Mouse (Mus musculus): ENCODE measurements around the gene Aldh3b3. TPM values are rescaled to one million over a fixed set of nuclear protein-coding genes. Genes with fewer than 3 reads are reported as not detected.

Aldh3b3 gene
- total RNA-seq (2023): 0.15 TPM in 1 of 4 replicates, not detected in the others

GRCm38 (mm10) chr19:3958470-3958869, at the start of gene Aldh3b3:
TSS of gene Aldh3b3 (plus strand) at chr19:3958645.

GRCm38 (mm10) chr19:3912337-3913204, 45.9 kb upstream of the Aldh3b3 start, which contains the start of gene Ndufs8:
TSS of gene Ndufs8 (minus strand) at chr19:3912774.

GRCm38 (mm10) chr19:3929211-3929941, 29.1 kb upstream of the Aldh3b3 start, which contains the start of gene Aldh3b1:
TSS of gene Aldh3b1 (minus strand) at chr19:3929808.

GRCm38 (mm10) chr19:3935032-3935895, 23.2 kb upstream of the Aldh3b3 start, which contains the start of gene Unc93b1:
TSS of gene Unc93b1 (plus strand) at chr19:3935186.

GRCm38 (mm10) chr19:3972229-3972628, 13.8 kb downstream of the Aldh3b3 start, which contains the start of gene Aldh3b2:
TSS of gene Aldh3b2 (plus strand) at chr19:3972328.

GRCm38 (mm10) chr19:3986334-3986733, 27.9 kb downstream of the Aldh3b3 start, which contains the start of gene Acy3:
TSS of gene Acy3 (plus strand) at chr19:3986570.

GRCm38 (mm10) chr19:3992416-3992815, 34.0 kb downstream of the Aldh3b3 start, which contains the start of gene Tbx10:
TSS of gene Tbx10 (plus strand) at chr19:3992752.

GRCm38 (mm10) chr19:4000119-4000900, 41.9 kb downstream of the Aldh3b3 start, which contains the start of the genes Nudt8 and Gm49405:
TSS of gene Nudt8 (plus strand) at chr19:4000580.
TSS of gene Gm49405 (plus strand) at chr19:4000626.

GRCm38 (mm10) chr19:4003112-4003511, 44.7 kb downstream of the Aldh3b3 start, which contains the start of gene Doc2g:
TSS of gene Doc2g (plus strand) at chr19:4003313.

GRCm38 (mm10) chr19:4012432-4013022, 54.1 kb downstream of the Aldh3b3 start, which contains the start of gene Ndufv1:
TSS of gene Ndufv1 (minus strand) at chr19:4012806.

Other genes starting within 250 kb of the Aldh3b3 start
- gene Kmt5b, start 191.2 kb upstream of the Aldh3b3 start, total RNA-seq (2023): 119 to 126 TPM (median 122 TPM) in 4 replicates
- 65.0 to 81.7 TPM (median 68.1 TPM) in 4 replicates for gene Chka, start 106.9 kb upstream of the Aldh3b3 start, total RNA-seq (2023)
- 141 to 154 TPM (median 146 TPM) in 4 replicates for gene Tcirg1, start 51.5 kb upstream of the Aldh3b3 start, total RNA-seq (2023)
- gene Ndufs8, start 45.9 kb upstream of the Aldh3b3 start, total RNA-seq (2023): 73.8 to 87.1 TPM (median 81.3 TPM) in 4 replicates
- 7.6 to 9.4 TPM (median 8.4 TPM) in 4 replicates for gene Aldh3b1, start 28.8 kb upstream of the Aldh3b3 start, total RNA-seq (2023)
- gene Unc93b1, start 23.5 kb upstream of the Aldh3b3 start, total RNA-seq (2023): 533 to 593 TPM (median 563 TPM) in 4 replicates
- 0.26 to 0.36 TPM in 2 of 4 replicates, not detected in the others for gene Aldh3b2, start 13.7 kb downstream of the Aldh3b3 start, total RNA-seq (2023)
- not detected in 4 replicates for gene Acy3, start 27.9 kb downstream of the Aldh3b3 start, total RNA-seq (2023)
- gene Tbx10, start 34.1 kb downstream of the Aldh3b3 start, total RNA-seq (2023): not detected in 4 replicates
- gene Nudt8, start 41.9 kb downstream of the Aldh3b3 start, total RNA-seq (2023): 16.1 to 21.0 TPM (median 19.8 TPM) in 4 replicates
- 3.1 to 6.8 TPM (median 4.0 TPM) in 4 replicates for gene Gm49405, start 42.0 kb downstream of the Aldh3b3 start, total RNA-seq (2023)
- 7.1 to 12.1 TPM (median 10.4 TPM) in 4 replicates for gene Doc2g, start 44.7 kb downstream of the Aldh3b3 start, total RNA-seq (2023)
- gene Ndufv1, start 54.2 kb downstream of the Aldh3b3 start, total RNA-seq (2023): 73.3 to 94.8 TPM (median 89.7 TPM) in 4 replicates
- gene Gstp1, start 79.3 kb downstream of the Aldh3b3 start, total RNA-seq (2023): 137 to 169 TPM (median 145 TPM) in 4 replicates
- 8.8 to 22.4 TPM (median 15.9 TPM) in 4 replicates for gene Gstp2, start 87.4 kb downstream of the Aldh3b3 start, total RNA-seq (2023)
- not detected in 4 replicates for gene Gstp3, start 100.9 kb downstream of the Aldh3b3 start, total RNA-seq (2023)
- gene Cabp2, start 122.9 kb downstream of the Aldh3b3 start, total RNA-seq (2023): not detected in 4 replicates
- 119 to 136 TPM (median 129 TPM) in 4 replicates for gene Cdk2ap2, start 138.5 kb downstream of the Aldh3b3 start, total RNA-seq (2023)
- 195 to 200 TPM (median 198 TPM) in 4 replicates for gene Pitpnm1, start 141.4 kb downstream of the Aldh3b3 start, total RNA-seq (2023)
- gene Aip, start 167.2 kb downstream of the Aldh3b3 start, total RNA-seq (2023): 95.2 to 103 TPM (median 98.9 TPM) in 4 replicates
- gene Gpr152, start 181.1 kb downstream of the Aldh3b3 start, total RNA-seq (2023): 0.14 to 0.31 TPM (median 0.27 TPM) in 3 of 4 replicates, not detected in the other
- 0.88 to 1.4 TPM (median 1.2 TPM) in 4 replicates for gene Cabp4, start 185.4 kb downstream of the Aldh3b3 start, total RNA-seq (2023)
- gene Coro1b, start 190.0 kb downstream of the Aldh3b3 start, total RNA-seq (2023): 129 to 166 TPM (median 137 TPM) in 4 replicates
- 341 to 368 TPM (median 348 TPM) in 4 replicates for gene Ptprcap, start 195.0 kb downstream of the Aldh3b3 start, total RNA-seq (2023)
- gene Rps6kb2, start 204.7 kb downstream of the Aldh3b3 start, total RNA-seq (2023): 50.3 to 55.6 TPM (median 50.9 TPM) in 4 replicates
- gene Carns1, start 216.8 kb downstream of the Aldh3b3 start, total RNA-seq (2023): 93.0 to 107 TPM (median 97.9 TPM) in 4 replicates
- gene Tbc1d10c, start 232.6 kb downstream of the Aldh3b3 start, total RNA-seq (2023): 255 to 266 TPM (median 262 TPM) in 4 replicates
- gene Ppp1ca, start 233.4 kb downstream of the Aldh3b3 start, total RNA-seq (2023): 377 to 398 TPM (median 383 TPM) in 4 replicates
- 51.5 to 59.3 TPM (median 55.6 TPM) in 4 replicates for gene Rad9a, start 243.0 kb downstream of the Aldh3b3 start, total RNA-seq (2023)

Data from B cell, adult 62 days (primary cell).